Mouse (Mus musculus): ENCODE data around the gene Arhgef40. TPM values are rescaled to one million over a fixed set of nuclear protein-coding genes. Genes with fewer than 3 reads are reported as not detected.
"Not testable (repeated sequence)": the region's sequence is repeated elsewhere in the genome, so short reads cannot be mapped to it uniquely, and the experiment has no call there.

Gene Arhgef40
- polyA plus RNA-seq, 1 experiment, result 109 TPM

DNA sequence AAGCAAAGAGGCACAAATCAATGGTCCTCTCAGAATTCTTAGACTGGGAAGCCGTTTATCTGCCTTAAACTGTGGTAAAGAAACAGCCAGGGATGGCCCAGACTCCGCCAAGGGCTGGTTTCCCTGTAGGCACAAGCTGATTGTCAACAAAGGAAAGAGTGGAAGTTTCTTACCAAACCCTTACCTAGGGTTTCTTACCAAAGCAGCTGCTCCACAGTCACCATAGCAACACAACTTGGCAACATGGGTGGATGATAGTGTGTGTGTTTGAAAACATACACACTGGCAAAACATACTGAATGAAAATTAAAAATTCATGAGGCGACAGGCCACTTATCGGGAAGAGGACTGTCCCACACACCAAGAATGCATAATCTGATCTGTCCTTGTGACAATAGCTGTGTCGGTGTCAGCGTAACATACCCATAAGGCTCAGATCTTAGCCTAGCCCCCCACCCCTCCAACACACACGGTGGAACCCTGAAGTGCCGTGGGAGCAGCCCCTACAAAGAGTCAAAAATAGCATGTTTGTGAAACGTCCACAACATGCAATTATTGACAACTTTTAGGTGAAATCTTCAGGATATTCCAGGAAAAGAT lies 61.5 kb downstream of the Arhgef40 start:
- Histone ChIP-seq H3K4me1 (ENCODE audit: control insufficient read depth, insufficient read depth, low read length) (no peaks in the 10 kb centered on the region; the same call in 1 of the 2 replicates), H3K27ac (ENCODE audit: insufficient read depth, low read length) (no peak overlapping the region), H3K4me3 (ENCODE audit: insufficient read depth, low read length) (no peak overlapping the region)
- TF ChIP-seq CTCF (IDR thresholded peaks at IDR 0.05; ENCODE audit: borderline replicate concordance, insufficient read depth, low read length), result no peak
- TF ChIP-seq POLR2A (IDR thresholded peaks at IDR 0.05; ENCODE audit: low read depth, low read length), result no peak

DNA sequence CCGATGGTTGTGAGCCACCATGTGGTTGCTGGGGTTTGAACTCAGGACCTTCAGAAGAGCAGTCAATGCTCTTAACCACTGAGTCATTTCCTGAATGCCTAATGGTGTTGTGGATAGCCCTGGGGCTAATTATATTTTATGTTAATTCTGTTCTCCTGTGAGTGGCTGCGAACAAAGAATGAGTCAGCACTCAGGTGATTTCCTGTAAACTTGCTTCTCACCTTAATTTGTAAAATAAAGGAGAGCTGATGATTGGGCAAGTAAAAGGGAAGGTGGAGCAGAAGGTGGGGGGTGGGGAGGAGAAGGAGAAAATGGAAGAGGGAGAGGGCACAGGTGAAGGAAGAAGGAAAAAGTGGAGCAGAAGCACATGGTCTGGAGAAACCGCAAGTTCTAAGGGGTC lies 68.2 kb downstream of the Arhgef40 start:
- not testable (repeated sequence) for H3K4me3 ChIP-seq (ENCODE audit: insufficient read depth, low read length); H3K4me1 ChIP-seq (ENCODE audit: control insufficient read depth, insufficient read depth, low read length); H3K27ac ChIP-seq (ENCODE audit: insufficient read depth, low read length)

Other genes starting within 250 kb of the Arhgef40 start
- gene Ang4, start 211.1 kb upstream of the Arhgef40 start, polyA plus RNA-seq (2011; ENCODE audit: insufficient read length, low read depth, missing spikeins), result not detected in 2 replicates
- gene AY358078, start 184.7 kb upstream of the Arhgef40 start, polyA plus RNA-seq (2011; ENCODE audit: insufficient read length, low read depth, missing spikeins), result not detected in 2 replicates
- gene Ear6, start 131.0 kb upstream of the Arhgef40 start, polyA plus RNA-seq (2011; ENCODE audit: insufficient read length, low read depth, missing spikeins), result not detected in 2 replicates
- 14.0 and 16.7 TPM in 2 replicates for gene Mettl17, start 99.9 kb upstream of the Arhgef40 start, polyA plus RNA-seq (2011; ENCODE audit: insufficient read length, low read depth, missing spikeins)
- 1.1 and 3.2 TPM in 2 replicates for gene Slc39a2, start 91.8 kb upstream of the Arhgef40 start, polyA plus RNA-seq (2011; ENCODE audit: insufficient read length, low read depth, missing spikeins)
- gene Ndrg2, start 70.6 kb upstream of the Arhgef40 start, polyA plus RNA-seq (2011; ENCODE audit: insufficient read length, low read depth, missing spikeins), result 7.2 and 17.2 TPM in 2 replicates
- not detected in 2 replicates for gene Tppp2, start 66.3 kb upstream of the Arhgef40 start, polyA plus RNA-seq (2011; ENCODE audit: insufficient read length, low read depth, missing spikeins)
- not detected in 2 replicates for gene Rnase13, start 61.9 kb upstream of the Arhgef40 start, polyA plus RNA-seq (2011; ENCODE audit: insufficient read length, low read depth, missing spikeins)
- 0.95 TPM in 1 of 2 replicates, not detected in the other for gene Tmem253, start 30.9 kb downstream of the Arhgef40 start, polyA plus RNA-seq (2011; ENCODE audit: insufficient read length, low read depth, missing spikeins)
- 27.5 and 33.1 TPM in 2 replicates for gene Zfp219, start 36.0 kb downstream of the Arhgef40 start, polyA plus RNA-seq (2011; ENCODE audit: insufficient read length, low read depth, missing spikeins)
- not detected in 2 replicates for gene Olfr221, start 57.7 kb downstream of the Arhgef40 start, polyA plus RNA-seq (2011; ENCODE audit: insufficient read length, low read depth, missing spikeins)
- 402 and 479 TPM in 2 replicates for gene Hnrnpc, start 119.3 kb downstream of the Arhgef40 start, polyA plus RNA-seq (2011; ENCODE audit: insufficient read length, low read depth, missing spikeins)
- gene Rpgrip1, start 126.0 kb downstream of the Arhgef40 start, polyA plus RNA-seq (2011; ENCODE audit: insufficient read length, low read depth, missing spikeins), result 1.8 and 3.7 TPM in 2 replicates
- 83.0 and 88.6 TPM in 2 replicates for gene Supt16, start 212.7 kb downstream of the Arhgef40 start, polyA plus RNA-seq (2011; ENCODE audit: insufficient read length, low read depth, missing spikeins)

Measured in embryonic fibroblast, embryonic 13.5 days (primary cell).